Mouse (Mus musculus) ES-Bruce4 (cell line): ENCODE results near the gene Lrig1. TPM values are rescaled to one million over a fixed set of nuclear protein-coding genes. Genes with fewer than 3 reads are reported as not detected.

Source experiments
- H3K27ac ChIP-seq: 2 replicates; pipeline ENCODE4 v1.5.1; 2012; ENCODE audit warnings: low read length, inconsistent platforms; ENCODE audit not compliant: insufficient read depth
- H3K27me3 ChIP-seq: 2 replicates; pipeline ENCODE4 v1.6.1; 2012; ENCODE audit warnings: mild to moderate bottlenecking, low read length, inconsistent platforms; ENCODE audit not compliant: control insufficient read depth, poor library complexity, insufficient read depth, severe bottlenecking
- H3K36me3 ChIP-seq: 2 replicates; pipeline ENCODE4 v1.6.1; 2012; ENCODE audit warnings: inconsistent platforms, mild to moderate bottlenecking, low read length, moderate library complexity; ENCODE audit not compliant: control insufficient read depth, poor library complexity, insufficient read depth, severe bottlenecking
- H3K4me1 ChIP-seq: one replicate; pipeline ENCODE4 v1.8.1; 2011; ENCODE audit warnings: low read length; ENCODE audit not compliant: control insufficient read depth, insufficient read depth
- H3K4me3 ChIP-seq: 2 replicates; pipeline ENCODE4 v1.5.1; 2011; ENCODE audit warnings: low read depth, mild to moderate bottlenecking, low read length
- H3K9ac ChIP-seq: 2 replicates; pipeline ENCODE4 v1.6.1; 2012; ENCODE audit warnings: low read depth, mild to moderate bottlenecking, inconsistent platforms; ENCODE audit not compliant: poor library complexity, severe bottlenecking
- H3K9me3 ChIP-seq: replicated peaks from 2 replicates; pipeline ENCODE4 v1.6.1; 2012; ENCODE audit warnings: mild to moderate bottlenecking, low read length, inconsistent platforms; ENCODE audit not compliant: control insufficient read depth, poor library complexity, insufficient read depth, severe bottlenecking
- CTCF ChIP-seq: IDR thresholded peaks from one replicate; pipeline ENCODE4 v1.8.1; 2011; ENCODE audit warnings: low read depth, low read length
- EP300 ChIP-seq: IDR thresholded peaks from 2 replicates; pipeline ENCODE4 v1.6.1; 2011; ENCODE audit warnings: low read depth, low read length; ENCODE audit not compliant: insufficient read depth
- POLR2A ChIP-seq: IDR thresholded peaks from one replicate; pipeline ENCODE4 v1.8.1; 2011; ENCODE audit warnings: low read length; ENCODE audit not compliant: insufficient read depth
- polyA plus RNA-seq: library from polyadenylated mRNA; stranded (reverse); fragments of >200 nt; gene quantifications from 2 replicates; pipeline ENCODE4 v1.2.4, GENCODE M21; 2011; ENCODE audit warnings: low read depth; ENCODE audit not compliant: missing spikeins, insufficient read depth, insufficient read length

The Lrig1 gene
- polyA plus RNA-seq, 1 experiment = 7.3 TPM

- Histone ChIP-seq H3K9me3 (no peaks in the 10 kb centered on the region), H3K27ac (no peak overlapping the region), H3K4me3 (no peak overlapping the region), H3K36me3 (no peaks in the 10 kb centered on the region), H3K27me3 (no peaks in the 10 kb centered on the region), H3K4me1 (no peaks in the 10 kb centered on the region), H3K9ac (no peak overlapping the region)
- TF ChIP-seq POLR2A (no peak), EP300 (no peak), CTCF (no peak)
These were observed 98.1 kb downstream of the Lrig1 start for GRCm38 (mm10) chr6:94601811-94602210.

- H3K4me3 ChIP-seq = no peak overlapping the region
- H3K4me1 ChIP-seq = no peaks in the 10 kb centered on the region
- H3K27ac ChIP-seq = no peak overlapping the region
- no peak overlapping the region for H3K9ac ChIP-seq
- no peaks in the 10 kb centered on the region for H3K36me3 ChIP-seq
- no peaks in the 10 kb centered on the region for H3K27me3 ChIP-seq
- no peak for TF ChIP-seq EP300
- TF ChIP-seq CTCF = no peak
- no peak for TF ChIP-seq POLR2A
- no peaks in the 10 kb centered on the region for H3K9me3 ChIP-seq
These were observed 98.9 kb downstream of the Lrig1 start for GRCm38 (mm10) chr6:94601101-94601500.

- no peaks in the 10 kb centered on the region for H3K9me3 ChIP-seq
- H3K27me3 ChIP-seq = no peaks in the 10 kb centered on the region
- no peaks in the 10 kb centered on the region for H3K36me3 ChIP-seq
- H3K9ac ChIP-seq = no peak overlapping the region
- no peak for TF ChIP-seq POLR2A
- TF ChIP-seq EP300 = no peak
- TF ChIP-seq CTCF = no peak
- no peak overlapping the region for H3K4me3 ChIP-seq
- H3K4me1 ChIP-seq = no peaks in the 10 kb centered on the region
- H3K27ac ChIP-seq = no peak overlapping the region
These were observed 100.9 kb downstream of the Lrig1 start for GRCm38 (mm10) chr6:94599016-94599415.

- no peak overlapping the region for H3K9ac ChIP-seq
- no peaks in the 10 kb centered on the region for H3K9me3 ChIP-seq
- H3K4me1 ChIP-seq = no peaks in the 10 kb centered on the region
- H3K36me3 ChIP-seq = no peaks in the 10 kb centered on the region
- TF ChIP-seq EP300 = no peak
- TF ChIP-seq CTCF = no peak
- no peak for TF ChIP-seq POLR2A
- no peak overlapping the region for H3K27ac ChIP-seq
- no peak overlapping the region for H3K4me3 ChIP-seq
- no peaks in the 10 kb centered on the region for H3K27me3 ChIP-seq
These were observed 101.5 kb downstream of the Lrig1 start for GRCm38 (mm10) chr6:94598421-94598820.

GRCm38 (mm10) chr6:94596761-94597485 is 103.0 kb downstream of the Lrig1 start:
- H3K9me3 ChIP-seq = no peaks in the 10 kb centered on the region
- TF ChIP-seq POLR2A (no peak), EP300 (no peak), CTCF (no peak)
- no peaks in the 10 kb centered on the region for H3K27me3 ChIP-seq
- no peak overlapping the region for H3K27ac ChIP-seq
- no peak overlapping the region for H3K9ac ChIP-seq
- H3K4me1 ChIP-seq = peaks cover 2% of the 10 kb centered on the region
- H3K36me3 ChIP-seq = no peaks in the 10 kb centered on the region
- H3K4me3 ChIP-seq = no peak overlapping the region

GRCm38 (mm10) chr6:94596051-94596760 is 103.8 kb downstream of the Lrig1 start:
- no peak for TF ChIP-seq CTCF
- TF ChIP-seq POLR2A = no peak
- TF ChIP-seq EP300 = no peak
- Histone ChIP-seq H3K27ac (no peak overlapping the region), H3K27me3 (no peaks in the 10 kb centered on the region), H3K4me3 (no peak overlapping the region), H3K4me1 (peaks cover 2% of the 10 kb centered on the region), H3K9ac (no peak overlapping the region), H3K9me3 (no peaks in the 10 kb centered on the region), H3K36me3 (no peaks in the 10 kb centered on the region)
